Mouse (Mus musculus) forebrain, embryonic 11.5 days (tissue): ENCODE measurements around the gene Slfn3. TPM values are rescaled to one million over a fixed set of nuclear protein-coding genes. Genes with fewer than 3 reads are reported as not detected.
"Not testable (repeated sequence)": the region's sequence is repeated elsewhere in the genome, so short reads cannot be mapped to it uniquely, and the experiment has no call there.

Experiments
- ATAC-seq: fragments of 200-750 bp; cut with Nextera tagmentation; replicated peaks from 2 replicates; pipeline ENCODE4 v1.8.0; 2017; ENCODE audit warnings: moderate TSS enrichment; ENCODE audit not compliant: low FRiP score
- DNase-seq: peaks from one replicate; pipeline ENCODE4 v3.0.0-alpha.2; 2017; ENCODE audit warnings: low spot score
- H3K27ac ChIP-seq: fragments of 300-500 bp; sonication (generic); 2 replicates; pipeline ENCODE4 v1.5.1; 2014; ENCODE audit warnings: low read depth, low read length
- H3K27me3 ChIP-seq: fragments of 300-500 bp; sonication (generic); 2 replicates; pipeline ENCODE4 v1.6.1; 2014; ENCODE audit warnings: mild to moderate bottlenecking, low read length, mixed read lengths; ENCODE audit not compliant: control insufficient read depth, insufficient read depth
- H3K36me3 ChIP-seq: fragments of 300-500 bp; sonication (generic); 2 replicates; pipeline ENCODE4 v1.6.1; 2014; ENCODE audit warnings: mild to moderate bottlenecking, low read length, moderate library complexity, mixed read lengths; ENCODE audit not compliant: control insufficient read depth, insufficient read depth
- H3K4me1 ChIP-seq: fragments of 300-500 bp; sonication (generic); replicated peaks from 2 replicates; pipeline ENCODE4 v1.6.1; 2014; ENCODE audit warnings: low read length, mixed read lengths; ENCODE audit not compliant: control insufficient read depth, insufficient read depth
- H3K4me2 ChIP-seq: fragments of 300-500 bp; sonication (generic); 2 replicates; pipeline ENCODE4 v1.6.1; 2014; ENCODE audit warnings: low read depth, mild to moderate bottlenecking, low read length, moderate library complexity, mixed read lengths; ENCODE audit not compliant: severe bottlenecking
- H3K4me3 ChIP-seq: fragments of 300-500 bp; sonication (generic); 2 replicates; pipeline ENCODE4 v1.5.1; 2014; ENCODE audit warnings: low read depth, low read length
- H3K9ac ChIP-seq: fragments of 300-500 bp; sonication (generic); 2 replicates; pipeline ENCODE4 v1.6.1; 2014; ENCODE audit warnings: low read length
- H3K9me3 ChIP-seq: fragments of 300-500 bp; sonication (generic); 2 replicates; pipeline ENCODE4 v1.6.1; 2016; ENCODE audit warnings: low read length, mixed read lengths; ENCODE audit not compliant: control insufficient read depth
- WGBS: fragments of 180-500 bp; shearing (Covaris S2); extraction: QIAGEN DNeasy Blood & Tissue Kit; methylation state at CpG from one replicate; pipeline ENCODE4 v1.1.7; 2014; 5-methylcytosine and 5-hydroxymethylcytosine counted together
- polyA plus RNA-seq: library from polyadenylated mRNA; unstranded; fragments of >200 nt; fragmentation: Nextera tagmentation; extraction: Ambion mirVana; gene quantifications from 2 replicates; pipeline ENCODE4 v1.2.1, GENCODE M21; 2014

The Slfn3 gene
- polyA plus RNA-seq, 1 experiment from 2014 or later, result 0.52 TPM

GRCm38 (mm10) chr11:83223793-83224192 is 32.7 kb downstream of the Slfn3 start:
- not testable (repeated sequence) for H3K4me3 ChIP-seq, H3K36me3 ChIP-seq
- WGBS, result 91% methylated on average over 5 of the region's 5 CpGs

DNA sequence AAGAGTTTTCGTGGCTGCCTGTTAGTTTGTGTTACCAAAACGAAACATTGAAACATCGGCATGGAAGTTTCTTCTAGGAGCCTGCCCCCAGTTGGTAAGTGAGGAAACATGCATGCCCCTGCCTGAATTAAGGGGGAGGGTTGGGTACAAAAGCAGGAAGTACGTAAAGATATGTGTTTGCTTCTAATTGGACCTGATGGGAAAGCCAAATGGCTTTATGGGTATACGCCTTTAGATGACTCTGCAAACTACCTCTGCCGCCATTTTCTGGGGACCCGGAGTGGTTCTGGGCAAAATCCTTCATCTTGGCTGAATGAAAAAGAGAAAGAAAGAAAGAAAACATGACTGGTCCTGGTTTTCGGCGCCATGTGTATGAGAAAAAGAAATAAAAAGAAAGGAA is 33.1 kb downstream of the Slfn3 start:
- DNase-seq (no peak), ATAC-seq (no peak)
- H3K9me3 ChIP-seq, result no peaks in the 10 kb centered on the region
- H3K36me3 ChIP-seq, result no peaks in the 10 kb centered on the region
- H3K4me3 ChIP-seq, result no peak overlapping the region
- H3K27me3 ChIP-seq, result no peaks in the 10 kb centered on the region
- WGBS, result 90% methylated on average over 9 of the region's 9 CpGs
- no peak overlapping the region for H3K4me2 ChIP-seq
- no peak overlapping the region for H3K9ac ChIP-seq
- no peak overlapping the region for H3K27ac ChIP-seq
- no peaks in the 10 kb centered on the region for H3K4me1 ChIP-seq

More at GRCm38 (mm10) chr11:83223793-83224192, 32.7 kb downstream of the Slfn3 start:
- not testable (repeated sequence) for DNase-seq, H3K4me1 ChIP-seq, H3K27ac ChIP-seq, ATAC-seq, H3K9me3 ChIP-seq, H3K4me2 ChIP-seq, H3K27me3 ChIP-seq, H3K9ac ChIP-seq

DNA sequence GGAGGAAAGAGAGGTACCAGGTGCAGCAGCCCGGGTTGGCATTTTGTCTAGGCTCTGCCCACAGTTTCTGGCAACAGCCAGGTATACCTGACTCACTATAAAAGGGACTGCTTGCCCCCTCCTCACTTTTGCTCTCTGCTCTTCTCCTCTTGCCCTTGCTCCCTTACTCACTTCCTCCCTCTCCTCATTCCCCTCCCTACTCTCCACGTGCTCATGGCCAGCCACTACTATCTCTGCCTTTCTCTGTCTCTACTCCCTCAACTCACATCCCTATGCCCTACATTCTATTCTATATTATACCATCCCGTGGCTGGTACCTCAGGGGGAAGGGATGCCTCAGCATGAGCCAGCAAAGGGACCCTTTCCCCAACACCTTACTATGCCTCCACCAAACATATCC is 33.6 kb downstream of the Slfn3 start:
- H3K27ac ChIP-seq, result no peak overlapping the region
- no peaks in the 10 kb centered on the region for H3K4me1 ChIP-seq
- DNase-seq (no peak), ATAC-seq (no peak)
- H3K9ac ChIP-seq, result no peak overlapping the region
- H3K4me2 ChIP-seq, result no peak overlapping the region
- no peaks in the 10 kb centered on the region for H3K36me3 ChIP-seq
- H3K4me3 ChIP-seq, result no peak overlapping the region
- H3K27me3 ChIP-seq, result no peaks in the 10 kb centered on the region
- 77% methylated on average over 3 of the region's 3 CpGs for WGBS
- H3K9me3 ChIP-seq, result no peaks in the 10 kb centered on the region

DNA sequence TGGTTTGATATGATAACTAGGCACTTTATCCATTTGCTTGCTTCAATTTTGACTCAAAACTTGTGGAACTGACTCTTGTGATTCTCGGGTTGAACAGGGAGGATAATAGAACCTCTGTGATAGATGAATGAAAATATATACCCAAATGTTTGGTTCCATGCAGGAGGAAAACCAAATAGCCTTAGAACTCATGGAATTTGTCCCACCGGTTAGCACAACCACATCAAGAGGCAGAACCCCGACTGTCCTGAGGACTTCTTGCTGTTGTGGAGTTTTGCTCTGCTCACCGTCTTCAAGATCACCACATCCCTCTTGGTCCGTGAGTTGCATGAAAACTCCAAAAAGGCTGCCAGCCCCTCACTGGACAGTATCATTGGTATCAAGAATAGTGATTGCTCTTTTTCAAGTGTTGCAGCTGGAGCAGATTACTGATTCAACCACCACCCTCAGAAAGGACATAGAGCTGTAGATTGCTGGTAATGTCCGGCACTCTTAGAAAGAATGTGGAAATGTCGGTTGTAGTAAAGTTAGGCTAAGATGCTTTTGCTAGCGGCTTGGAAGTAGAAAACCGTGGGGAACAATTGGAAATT is 34.3 kb downstream of the Slfn3 start:
- Histone ChIP-seq H3K9me3 (no peaks in the 10 kb centered on the region), H3K4me3 (no peak overlapping the region), H3K9ac (no peak overlapping the region), H3K4me1 (no peaks in the 10 kb centered on the region), H3K36me3 (no peaks in the 10 kb centered on the region), H3K27ac (no peak overlapping the region), H3K27me3 (no peaks in the 10 kb centered on the region), H3K4me2 (no peak overlapping the region)
- WGBS, result 89% methylated on average over 9 of the region's 9 CpGs
- no peak for DNase-seq
- ATAC-seq, result no peak

DNA sequence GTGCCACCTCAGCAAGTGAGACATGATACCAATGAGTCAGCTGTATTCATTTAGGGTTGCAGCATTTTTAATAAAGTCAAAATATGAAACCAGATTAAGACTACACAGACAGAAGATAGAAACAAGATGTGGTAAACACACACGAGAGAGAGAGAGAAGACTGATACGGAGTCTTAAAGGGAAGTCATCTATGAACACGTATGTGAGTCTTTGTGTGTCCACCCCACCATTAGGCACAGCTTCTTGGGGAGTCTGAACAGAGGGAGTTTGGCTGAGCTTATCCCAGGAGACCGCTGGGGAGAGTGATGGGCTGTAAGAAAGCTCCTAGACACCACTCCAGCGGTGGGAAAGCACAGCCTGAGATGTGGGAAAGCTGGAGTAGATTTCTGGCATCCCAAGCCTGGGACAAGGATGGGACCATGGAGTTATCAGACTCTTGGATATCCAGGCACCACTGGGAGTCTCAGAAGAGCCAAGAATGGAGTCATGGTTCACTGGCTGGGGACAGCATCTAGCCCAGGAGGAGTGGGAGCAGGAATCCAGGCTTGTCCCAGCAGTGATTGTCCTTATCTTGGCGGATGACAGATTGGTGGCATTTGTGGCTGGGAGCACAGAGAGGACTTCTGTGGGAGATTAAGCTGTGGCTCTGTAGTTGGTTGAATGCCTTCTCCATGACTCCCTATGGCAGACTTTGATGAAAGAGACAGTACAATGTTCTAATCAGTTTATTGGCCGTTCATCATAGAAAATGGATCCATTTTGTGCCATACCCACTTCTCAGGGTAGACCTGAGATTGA is 37.0 kb downstream of the Slfn3 start:
- Histone ChIP-seq H3K4me2 (no peak overlapping the region), H3K27ac (no peak overlapping the region), H3K4me1 (no peaks in the 10 kb centered on the region), H3K9ac (no peak overlapping the region), H3K27me3 (no peaks in the 10 kb centered on the region), H3K9me3 (no peaks in the 10 kb centered on the region), H3K4me3 (no peak overlapping the region), H3K36me3 (no peaks in the 10 kb centered on the region)
- WGBS, result 86% methylated on average over 7 of the region's 7 CpGs
- DNase-seq, result no peak
- no peak for ATAC-seq

DNA sequence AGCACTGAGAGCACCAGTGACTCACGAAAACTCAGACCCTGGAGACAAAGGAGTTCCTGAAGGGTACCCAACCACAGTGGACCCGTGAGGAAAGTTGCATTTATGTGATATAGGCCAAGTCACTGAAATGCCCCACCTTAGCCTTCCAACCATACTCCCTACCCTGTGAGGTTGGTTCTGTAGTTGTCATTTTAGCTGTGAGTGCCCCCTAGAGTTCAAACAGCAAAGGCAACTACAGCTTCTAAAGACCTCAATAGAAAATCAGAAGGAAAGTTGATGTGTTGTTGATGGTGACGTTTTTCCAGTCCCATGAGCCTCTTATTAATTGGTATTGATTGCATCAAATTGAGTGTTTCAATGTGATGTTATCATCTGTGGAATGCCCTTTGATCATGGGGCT is 39.8 kb downstream of the Slfn3 start:
- ATAC-seq, result no peak
- DNase-seq, result no peak
- no peak overlapping the region for H3K4me3 ChIP-seq
- no peak overlapping the region for H3K27ac ChIP-seq
- H3K27me3 ChIP-seq, result no peaks in the 10 kb centered on the region
- H3K36me3 ChIP-seq, result no peaks in the 10 kb centered on the region
- H3K4me2 ChIP-seq, result no peak overlapping the region
- H3K9me3 ChIP-seq, result no peaks in the 10 kb centered on the region
- H3K4me1 ChIP-seq, result no peaks in the 10 kb centered on the region
- H3K9ac ChIP-seq, result no peak overlapping the region
- 68% methylated on average over 3 of the region's 3 CpGs for WGBS

- H3K36me3 ChIP-seq, H3K4me3 ChIP-seq, H3K27ac ChIP-seq, ATAC-seq, H3K9me3 ChIP-seq, DNase-seq, H3K27me3 ChIP-seq, H3K4me2 ChIP-seq, H3K4me1 ChIP-seq, H3K9ac ChIP-seq: not testable (repeated sequence)
- WGBS, result 41% methylated on average over 5 of the region's 5 CpGs
Observed at GRCm38 (mm10) chr11:83233621-83234020, 42.5 kb downstream of the Slfn3 start.

DNA sequence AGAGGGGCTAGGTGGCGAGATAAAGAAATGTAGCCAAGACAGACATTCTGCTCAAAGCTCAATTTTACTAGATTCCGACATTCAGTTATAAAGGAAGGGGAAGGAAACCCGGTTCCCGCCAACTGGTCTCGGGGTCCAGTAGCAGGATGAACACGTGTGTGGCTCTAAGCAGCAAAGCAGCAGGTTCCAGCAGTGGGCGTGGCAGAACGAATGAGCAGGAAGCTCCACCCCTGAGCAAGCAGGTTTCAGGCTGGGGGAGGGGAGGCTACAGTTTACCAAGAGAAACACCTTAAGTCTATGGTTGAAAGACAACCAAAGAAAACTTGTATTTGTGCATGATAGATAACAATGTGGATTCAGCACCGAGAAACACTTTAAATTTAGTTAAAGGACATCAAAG is 46.3 kb downstream of the Slfn3 start:
- H3K9me3 ChIP-seq, H3K4me1 ChIP-seq, H3K27ac ChIP-seq, ATAC-seq, H3K36me3 ChIP-seq, DNase-seq, H3K4me2 ChIP-seq, H3K9ac ChIP-seq, H3K4me3 ChIP-seq, H3K27me3 ChIP-seq: not testable (repeated sequence)
- 89% methylated on average over 9 of the region's 9 CpGs for WGBS

- DNase-seq (no peak), ATAC-seq (no peak)
- Histone ChIP-seq H3K4me3 (no peak overlapping the region), H3K27ac (no peak overlapping the region), H3K9me3 (no peaks in the 10 kb centered on the region), H3K4me1 (no peaks in the 10 kb centered on the region), H3K27me3 (no peaks in the 10 kb centered on the region), H3K4me2 (no peak overlapping the region), H3K9ac (no peak overlapping the region), H3K36me3 (no peaks in the 10 kb centered on the region)
- 88% methylated on average over 2 of the region's 2 CpGs for WGBS
Observed at GRCm38 (mm10) chr11:83238389-83238788, 47.3 kb downstream of the Slfn3 start.
